In genomic region chr2:26444946-26445665, GRCm38 (mm10) we compare ENCODE assay signal across 8 mouse cellular contexts. TPM values are rescaled to one million over a fixed set of nuclear protein-coding genes. Genes with fewer than 3 reads are reported as not detected.
A peak's percentile ranks its signal among the peaks of the same experiment; 100 is the strongest.
DNase-seq lines count a peak whose midpoint lies in the region; ATAC-seq lines count a peak whose summit lies in the region.

Gene Sec16a, minus strand, starts transcription at chr2:26445216.

- peak within 1 kb of the TSS; percentile 84 for H3K4me3 ChIP-seq in hindbrain, embryonic 14.5 days (replicated peaks; ENCODE audit: low read length)

- peak; percentile 94 for ATAC-seq in hindbrain, embryonic 14.5 days (ENCODE audit: low FRiP score)

- WGBS in hindbrain, embryonic 14.5 days, result under 1% methylated on average over 58 of the region's 61 CpGs

- H3K27me3 ChIP-seq in hindbrain, embryonic 14.5 days (ENCODE audit: control insufficient read depth, insufficient read depth, low read length), result no peaks in the 10 kb centered on the region

- H3K27ac ChIP-seq in hindbrain, embryonic 14.5 days, result peak within 1 kb of the TSS; percentile 90

- no peaks in the 10 kb centered on the region for H3K9me3 ChIP-seq in hindbrain, embryonic 14.5 days (ENCODE audit: control insufficient read depth, low read length)

- H3K36me3 ChIP-seq in hindbrain, embryonic 14.5 days (replicated peaks; ENCODE audit: control insufficient read depth, insufficient read depth), result peaks cover 18% of the 10 kb centered on the region

- peak within 1 kb of the TSS; percentile 88 for H3K4me2 ChIP-seq in hindbrain, embryonic 14.5 days (replicated peaks)

- peaks cover 19% of the 10 kb centered on the region for H3K4me1 ChIP-seq in hindbrain, embryonic 14.5 days (replicated peaks; ENCODE audit: control insufficient read depth, insufficient read depth, low read length)

- peak within 1 kb of the TSS; percentile 78 for H3K9ac ChIP-seq in hindbrain, embryonic 14.5 days

- DNase-seq in R1 (ENCODE audit: low read depth, low spot score), result peak; percentile 100
- peak; percentile 100 for DNase-seq in cerebellum, postnatal 25 days
- DNase-seq in frontal cortex, postnatal 25 days (ENCODE audit: low spot score in 2 of 2), result peak; percentile 95 to 99
- DNase-seq in hindbrain, embryonic 14.5 days (ENCODE audit: low spot score), result peak; percentile 99
- DNase-seq in layer of hippocampus, postnatal 36 days, result peak; percentile 99
- DNase-seq in lung, postnatal 36 days, result peak; percentile 100
- DNase-seq in retina, postnatal 1 day, result peak; percentile 100
- peak; percentile 99 to 100 for DNase-seq in urinary bladder, adult 18-20 months (ENCODE audit: low spot score in 2 of 2)

RNA-seq across cellular contexts. Expression of gene Sec16a, which starts in this region (rescaled TPM):
- 29.1 and 30.0 TPM in 2 replicates for polyA plus RNA-seq in hindbrain, embryonic 14.5 days (2014; fragmentation: Nextera tagmentation; extraction: Ambion mirVana)
- total RNA-seq in layer of hippocampus, postnatal 36 days (2021), result 10 to 100 TPM; 52.9 to 57.5 TPM

Comparison
In these comparisons a context has a peak if more than half of its experiments do, and no peak if none do; other contexts are left out.
1. Peak in every context shown above with its lines: DNase-seq, ATAC-seq, H3K4me3 ChIP-seq and H3K27ac ChIP-seq.